Mouse (Mus musculus): ENCODE measurements around the gene Klc3.

DNA sequence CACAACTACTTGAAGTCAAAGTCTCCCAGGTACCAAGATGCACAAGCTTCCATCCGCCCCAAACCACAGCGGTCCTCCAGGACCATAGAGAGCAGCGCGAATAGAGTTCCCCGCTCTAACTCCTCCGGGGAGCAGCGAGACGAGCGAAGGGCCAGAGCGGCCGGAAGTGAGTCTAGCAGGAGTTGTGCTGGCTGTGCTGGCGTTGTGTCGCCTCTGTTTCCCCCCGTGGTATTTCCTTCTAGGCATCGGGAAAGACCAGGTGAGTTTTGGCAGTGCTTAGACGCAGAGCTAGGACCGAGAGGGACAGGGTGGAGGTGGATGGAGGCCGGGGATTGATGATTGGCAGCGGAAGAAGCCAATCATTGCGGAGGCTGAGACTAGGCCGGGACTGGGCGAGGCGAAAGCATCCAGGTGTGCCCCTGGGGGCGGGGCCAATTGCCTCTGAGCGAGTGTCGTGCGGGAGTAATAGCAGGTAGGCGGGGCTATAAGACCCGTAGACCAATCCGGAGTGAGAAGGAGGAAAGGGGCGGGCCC is 58.9 kb downstream of the Klc3 start:
- TF ChIP-seq CTCF (IDR thresholded peaks at IDR 0.05; ENCODE audit: control insufficient read depth, insufficient read depth, insufficient replicate concordance, low read depth, low read length), result no peak
- peak; percentile 59 for TF ChIP-seq POLR2A (IDR thresholded peaks at IDR 0.05; ENCODE audit: control insufficient read depth, low read depth, low read length)
